Mouse (Mus musculus) liver, adult 10 weeks (tissue): ENCODE measurements around the gene Man2c1. TPM values are rescaled to one million over a fixed set of nuclear protein-coding genes. Genes with fewer than 3 reads are reported as not detected.

Source experiments
- polyA plus RNA-seq: library from polyadenylated mRNA; stranded (reverse); fragments of 350-450 nt; fragmentation: Illumina TruSeq; extraction: RNeasy Lipid Tissue Mini Kit (QIAGEN cat#74804); gene quantifications from one replicate; pipeline ENCODE4 v1.2.3, GENCODE M21; 2014; ENCODE audit warnings: low read depth, low replicate concordance

Gene Man2c1
- polyA plus RNA-seq: 6.0 TPM

GRCm38 (mm10) chr9:57130577-57131433, at the start of gene Man2c1:
Gene Man2c1, plus strand, starts transcription at chr9:57130690.

GRCm38 (mm10) chr9:57148144-57148878, 17.8 kb downstream of the Man2c1 start, which contains the start of gene Neil1:
Gene Neil1, minus strand, starts transcription at chr9:57148305.

GRCm38 (mm10) chr9:57158013-57158470, 27.6 kb downstream of the Man2c1 start, which contains the start of gene Commd4:
Gene Commd4, minus strand, starts transcription at chr9:57158331.

Other genes starting within 250 kb of the Man2c1 start
- gene Snx33, start 202.3 kb upstream of the Man2c1 start, polyA plus RNA-seq: 3.2 TPM
- gene Imp3, start 193.2 kb upstream of the Man2c1 start, polyA plus RNA-seq: 32.2 TPM
- 7.3 TPM for gene Snupn, start 179.8 kb upstream of the Man2c1 start, polyA plus RNA-seq
- gene Ptpn9, start 135.8 kb upstream of the Man2c1 start, polyA plus RNA-seq: 17.7 TPM
- gene Sin3a, start 58.6 kb upstream of the Man2c1 start, polyA plus RNA-seq: 11.2 TPM
- gene Neil1, start 17.6 kb downstream of the Man2c1 start, polyA plus RNA-seq: 1.7 TPM
- gene Commd4, start 27.6 kb downstream of the Man2c1 start, polyA plus RNA-seq: 9.2 TPM
- gene Trcg1, start 105.9 kb downstream of the Man2c1 start, polyA plus RNA-seq: not detected
- gene 1700017B05Rik, start 131.9 kb downstream of the Man2c1 start, polyA plus RNA-seq: 0.40 TPM